Mouse (Mus musculus) CD4-positive, CD25-positive, alpha-beta regulatory T cell, adult 2 months (primary cell): ENCODE results near the gene Cd68.
"Not testable (repeated sequence)": the region's sequence is repeated elsewhere in the genome, so short reads cannot be mapped to it uniquely, and the experiment has no call there.

ENCODE experiments used
- DNase-seq: peaks from one replicate; pipeline ENCODE4 v3.0.0-alpha.2; 2012; ENCODE audit warnings: low read depth, low spot score

Cd68 gene

GRCm38 (mm10) chr11:69629802-69630201 lies 36.2 kb downstream of the Cd68 start:
- peak; percentile 81 for DNase-seq

- peak; percentile 87 for DNase-seq
These were observed 37.7 kb downstream of the Cd68 start for GRCm38 (mm10) chr11:69628286-69628685.

GRCm38 (mm10) chr11:69624339-69624738 lies 41.6 kb downstream of the Cd68 start:
- not testable (repeated sequence) for DNase-seq

GRCm38 (mm10) chr11:69623006-69623405 lies 42.9 kb downstream of the Cd68 start:
- no peak for DNase-seq

- DNase-seq: no peak
These were observed 43.5 kb downstream of the Cd68 start for GRCm38 (mm10) chr11:69622406-69622805.

GRCm38 (mm10) chr11:69621571-69622268 lies 44.2 kb downstream of the Cd68 start, which contains the start of gene Sat2:
Sat2 (plus strand) TSS chr11:69622024.
- DNase-seq: no peak

GRCm38 (mm10) chr11:69620394-69621081 lies 45.4 kb downstream of the Cd68 start:
- DNase-seq: no peak

- no peak for DNase-seq
These were observed 48.1 kb downstream of the Cd68 start, which contains the start of gene Shbg for GRCm38 (mm10) chr11:69617805-69618204. Shbg (minus strand) TSS chr11:69617905.

- no peak for DNase-seq
These were observed 49.2 kb downstream of the Cd68 start for GRCm38 (mm10) chr11:69616781-69617180.

GRCm38 (mm10) chr11:69614257-69614588 lies 51.7 kb downstream of the Cd68 start:
- not testable (repeated sequence) for DNase-seq
